Mouse (Mus musculus): ENCODE results near the gene Dusp11. TPM values are rescaled to one million over a fixed set of nuclear protein-coding genes. Genes with fewer than 3 reads are reported as not detected.
"Not testable (repeated sequence)": the region's sequence is repeated elsewhere in the genome, so short reads cannot be mapped to it uniquely, and the experiment has no call there.

Dusp11 gene
- polyA plus RNA-seq, 1 experiment, result 103 TPM

- H3K27me3 ChIP-seq (ENCODE audit: control insufficient read depth, insufficient read depth, low read length, poor library complexity, severe bottlenecking), result no peaks in the 10 kb centered on the region
- H3K36me3 ChIP-seq (ENCODE audit: control insufficient read depth, insufficient read depth, low read length, poor library complexity, severe bottlenecking), result no peaks in the 10 kb centered on the region
- H3K27ac ChIP-seq (ENCODE audit: insufficient read depth, low read length), result no peak overlapping the region
- TF ChIP-seq POLR2A (IDR thresholded peaks at IDR 0.05; ENCODE audit: insufficient read depth, low read length), result no peak
- TF ChIP-seq CTCF (IDR thresholded peaks at IDR 0.05; ENCODE audit: low read depth, low read length), result no peak
- TF ChIP-seq EP300 (IDR thresholded peaks at IDR 0.05; ENCODE audit: insufficient read depth, low read depth, low read length), result no peak
- H3K9me3 ChIP-seq (replicated peaks; ENCODE audit: control insufficient read depth, insufficient read depth, low read length, poor library complexity, severe bottlenecking), result no peaks in the 10 kb centered on the region
- H3K4me3 ChIP-seq (ENCODE audit: low read depth, low read length), result no peak overlapping the region
- no peak overlapping the region for H3K9ac ChIP-seq (ENCODE audit: low read depth, poor library complexity, severe bottlenecking)
- H3K4me1 ChIP-seq (ENCODE audit: control insufficient read depth, insufficient read depth, low read length), result no peaks in the 10 kb centered on the region
These were observed 59.2 kb downstream of the Dusp11 start for GRCm38 (mm10) chr6:85902303-85902702.

- H3K9ac ChIP-seq (ENCODE audit: low read depth, poor library complexity, severe bottlenecking); H3K36me3 ChIP-seq (ENCODE audit: control insufficient read depth, insufficient read depth, low read length, poor library complexity, severe bottlenecking); H3K9me3 ChIP-seq (replicated peaks; ENCODE audit: control insufficient read depth, insufficient read depth, low read length, poor library complexity, severe bottlenecking); H3K27ac ChIP-seq (ENCODE audit: insufficient read depth, low read length); H3K4me3 ChIP-seq (ENCODE audit: low read depth, low read length); H3K27me3 ChIP-seq (ENCODE audit: control insufficient read depth, insufficient read depth, low read length, poor library complexity, severe bottlenecking); H3K4me1 ChIP-seq (ENCODE audit: control insufficient read depth, insufficient read depth, low read length): not testable (repeated sequence)
These were observed 62.6 kb downstream of the Dusp11 start for GRCm38 (mm10) chr6:85898596-85899475.

- not testable (repeated sequence) for H3K27ac ChIP-seq (ENCODE audit: insufficient read depth, low read length); H3K9ac ChIP-seq (ENCODE audit: low read depth, poor library complexity, severe bottlenecking); H3K36me3 ChIP-seq (ENCODE audit: control insufficient read depth, insufficient read depth, low read length, poor library complexity, severe bottlenecking); H3K4me1 ChIP-seq (ENCODE audit: control insufficient read depth, insufficient read depth, low read length); H3K27me3 ChIP-seq (ENCODE audit: control insufficient read depth, insufficient read depth, low read length, poor library complexity, severe bottlenecking)
- Histone ChIP-seq H3K9me3 (replicated peaks; ENCODE audit: control insufficient read depth, insufficient read depth, low read length, poor library complexity, severe bottlenecking) (peaks cover 17% of the 10 kb centered on the region), H3K4me3 (ENCODE audit: low read depth, low read length) (peak overlapping the region; percentile 18; the same call in 1 of the 2 replicates)
- peak; percentile 63 for TF ChIP-seq CTCF (IDR thresholded peaks at IDR 0.05; ENCODE audit: low read depth, low read length)
These were observed 66.3 kb downstream of the Dusp11 start for GRCm38 (mm10) chr6:85895061-85895648.

Other genes with a start within 250 kb of the Dusp11 start
- gene Nat8f7, start 248.5 kb downstream of the Dusp11 start, polyA plus RNA-seq (2011; ENCODE audit: insufficient read depth, insufficient read length, low read depth, missing spikeins), result not detected in 2 replicates
- gene Nat8f3, start 195.9 kb downstream of the Dusp11 start, polyA plus RNA-seq (2011; ENCODE audit: insufficient read depth, insufficient read length, low read depth, missing spikeins), result not detected in 2 replicates
- not detected in 2 replicates for gene Nat8f6, start 140.7 kb downstream of the Dusp11 start, polyA plus RNA-seq (2011; ENCODE audit: insufficient read depth, insufficient read length, low read depth, missing spikeins)
- not detected in 2 replicates for gene Nat8f5, start 140.7 kb downstream of the Dusp11 start, polyA plus RNA-seq (2011; ENCODE audit: insufficient read depth, insufficient read length, low read depth, missing spikeins)
- not detected in 2 replicates for gene Nat8, start 129.6 kb downstream of the Dusp11 start, polyA plus RNA-seq (2011; ENCODE audit: insufficient read depth, insufficient read length, low read depth, missing spikeins)
- 0.33 TPM in 1 of 2 replicates, not detected in the other for gene Nat8f2, start 92.5 kb downstream of the Dusp11 start, polyA plus RNA-seq (2011; ENCODE audit: insufficient read depth, insufficient read length, low read depth, missing spikeins)
- 0.45 and 1.2 TPM in 2 replicates for gene Nat8f4, start 56.8 kb downstream of the Dusp11 start, polyA plus RNA-seq (2011; ENCODE audit: insufficient read depth, insufficient read length, low read depth, missing spikeins)
- 25.0 and 31.6 TPM in 2 replicates for gene Tprkb, start 49.8 kb downstream of the Dusp11 start, polyA plus RNA-seq (2011; ENCODE audit: insufficient read depth, insufficient read length, low read depth, missing spikeins)
- gene Nat8f1, start 46.0 kb downstream of the Dusp11 start, polyA plus RNA-seq (2011; ENCODE audit: insufficient read depth, insufficient read length, low read depth, missing spikeins), result 1.0 and 1.7 TPM in 2 replicates
- gene Figla, start 54.5 kb upstream of the Dusp11 start, polyA plus RNA-seq (2011; ENCODE audit: insufficient read depth, insufficient read length, low read depth, missing spikeins), result not detected in 2 replicates
- 0.24 TPM in 1 of 2 replicates, not detected in the other for gene Add2, start 67.0 kb upstream of the Dusp11 start, polyA plus RNA-seq (2011; ENCODE audit: insufficient read depth, insufficient read length, low read depth, missing spikeins)
- 6.3 and 7.4 TPM in 2 replicates for gene Tgfa, start 233.6 kb upstream of the Dusp11 start, polyA plus RNA-seq (2011; ENCODE audit: insufficient read depth, insufficient read length, low read depth, missing spikeins)

Data from ES-Bruce4 (cell line).